Mouse (Mus musculus): ENCODE data around the gene Ubiad1. TPM values are rescaled to one million over a fixed set of nuclear protein-coding genes. Genes with fewer than 3 reads are reported as not detected.

The Ubiad1 gene
- polyA plus RNA-seq, 1 experiment, result 1.2 TPM

- H3K4me1 ChIP-seq (ENCODE audit: control insufficient read depth), result no peaks in the 10 kb centered on the region
- no peak overlapping the region for H3K4me3 ChIP-seq (replicated peaks)
- H3K36me3 ChIP-seq (ENCODE audit: control insufficient read depth), result peaks cover 90% of the 10 kb centered on the region
- TF ChIP-seq TAL1 (IDR thresholded peaks at IDR 0.05; ENCODE audit: low read length) (no peak), GATA1 (IDR thresholded peaks at IDR 0.05; ENCODE audit: low read length) (no peak)
- H3K9me3 ChIP-seq (ENCODE audit: control insufficient read depth, low read length), result no peaks in the 10 kb centered on the region
- H3K27me3 ChIP-seq (ENCODE audit: control insufficient read depth), result no peaks in the 10 kb centered on the region
These were observed 26.8 kb upstream of the Ubiad1 start for GRCm38 (mm10) chr4:148471363-148471806.

DNA sequence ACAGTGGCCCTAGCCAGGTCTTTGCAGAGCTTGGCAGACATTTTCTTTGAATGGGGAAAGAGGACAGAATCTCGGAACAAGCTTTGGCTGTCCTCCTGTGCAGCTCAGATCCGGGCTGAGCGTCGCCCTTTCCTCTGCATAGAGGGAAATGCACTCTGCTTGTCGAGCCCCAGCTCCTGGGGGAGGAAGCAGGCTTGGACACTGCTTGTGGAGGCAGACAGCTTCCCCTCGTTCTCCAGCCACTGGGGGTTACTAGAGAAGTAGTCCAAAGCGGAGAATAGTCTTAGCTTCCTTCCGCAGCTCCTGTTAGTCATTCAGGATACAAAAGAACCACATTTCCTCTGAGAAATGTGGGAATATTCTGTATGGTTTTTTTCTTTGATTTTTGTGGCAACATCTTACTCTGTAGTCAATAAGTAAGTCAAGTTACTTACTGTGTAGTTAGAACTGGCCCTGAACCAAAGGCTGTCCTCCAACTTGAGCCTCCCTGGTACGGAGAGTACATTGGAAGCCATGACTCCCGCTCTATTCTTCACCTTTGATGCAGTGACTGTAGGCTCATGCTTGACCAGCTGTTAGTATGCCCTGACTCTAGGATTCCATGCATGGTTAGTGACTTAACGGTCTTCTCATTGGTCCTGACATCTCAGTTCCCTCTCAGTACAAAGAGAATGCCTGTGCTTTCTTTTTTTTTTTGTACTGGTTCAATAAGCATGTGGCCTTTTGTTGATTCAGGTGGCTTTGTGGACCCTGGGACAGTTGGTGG lies 25.1 kb upstream of the Ubiad1 start:
- H3K4me1 ChIP-seq (ENCODE audit: control insufficient read depth), result no peaks in the 10 kb centered on the region
- H3K36me3 ChIP-seq (ENCODE audit: control insufficient read depth), result peaks cover 89% of the 10 kb centered on the region
- H3K27me3 ChIP-seq (ENCODE audit: control insufficient read depth), result no peaks in the 10 kb centered on the region
- H3K9me3 ChIP-seq (ENCODE audit: control insufficient read depth, low read length), result no peaks in the 10 kb centered on the region
- H3K4me3 ChIP-seq (replicated peaks), result no peak overlapping the region
- TF ChIP-seq GATA1 (IDR thresholded peaks at IDR 0.05; ENCODE audit: low read length) (no peak), TAL1 (IDR thresholded peaks at IDR 0.05; ENCODE audit: low read length) (no peak)

DNA sequence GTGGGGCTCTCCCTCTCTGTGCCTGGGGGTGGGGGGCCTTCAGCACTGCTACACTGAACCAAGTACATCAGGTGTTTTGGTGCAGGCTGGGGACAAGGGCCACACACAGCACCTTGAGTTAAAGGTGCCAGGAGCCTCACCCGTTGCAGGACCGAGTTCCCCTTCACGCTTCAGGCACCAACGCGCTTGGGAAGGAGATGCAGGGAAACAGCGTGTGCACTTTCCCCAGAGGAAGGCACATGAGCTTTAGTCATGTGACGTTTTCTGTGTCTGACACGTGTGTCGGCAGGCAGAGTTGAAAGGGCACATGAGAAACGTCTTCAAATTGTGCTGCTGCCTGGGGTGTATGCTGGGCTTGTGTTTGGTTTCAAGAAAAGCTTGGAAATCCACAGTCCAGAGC lies 23.8 kb upstream of the Ubiad1 start:
- no peaks in the 10 kb centered on the region for H3K27me3 ChIP-seq (ENCODE audit: control insufficient read depth)
- H3K4me1 ChIP-seq (ENCODE audit: control insufficient read depth), result no peaks in the 10 kb centered on the region
- H3K36me3 ChIP-seq (ENCODE audit: control insufficient read depth), result peaks cover 94% of the 10 kb centered on the region
- H3K4me3 ChIP-seq (replicated peaks), result no peak overlapping the region
- TF ChIP-seq GATA1 (IDR thresholded peaks at IDR 0.05; ENCODE audit: low read length), result no peak
- no peak for TF ChIP-seq TAL1 (IDR thresholded peaks at IDR 0.05; ENCODE audit: low read length)
- H3K9me3 ChIP-seq (ENCODE audit: control insufficient read depth, low read length), result no peaks in the 10 kb centered on the region

GRCm38 (mm10) chr4:148466511-148467079 lies 22.0 kb upstream of the Ubiad1 start:
- Histone ChIP-seq H3K27me3 (ENCODE audit: control insufficient read depth) (no peaks in the 10 kb centered on the region), H3K4me3 (replicated peaks) (no peak overlapping the region), H3K4me1 (ENCODE audit: control insufficient read depth) (no peaks in the 10 kb centered on the region), H3K36me3 (ENCODE audit: control insufficient read depth) (peaks cover 93% of the 10 kb centered on the region), H3K9me3 (ENCODE audit: control insufficient read depth, low read length) (no peaks in the 10 kb centered on the region)
- TF ChIP-seq GATA1 (IDR thresholded peaks at IDR 0.05; ENCODE audit: low read length) (no peak), TAL1 (IDR thresholded peaks at IDR 0.05; ENCODE audit: low read length) (no peak)

GRCm38 (mm10) chr4:148464869-148465268 lies 20.3 kb upstream of the Ubiad1 start:
- Histone ChIP-seq H3K4me1 (ENCODE audit: control insufficient read depth) (no peaks in the 10 kb centered on the region), H3K4me3 (replicated peaks) (no peak overlapping the region)

GRCm38 (mm10) chr4:148464301-148464700 lies 19.7 kb upstream of the Ubiad1 start:
- H3K9me3 ChIP-seq (ENCODE audit: control insufficient read depth, low read length), result no peaks in the 10 kb centered on the region
- H3K4me1 ChIP-seq (ENCODE audit: control insufficient read depth), result no peaks in the 10 kb centered on the region
- H3K27me3 ChIP-seq (ENCODE audit: control insufficient read depth), result no peaks in the 10 kb centered on the region
- H3K4me3 ChIP-seq (replicated peaks), result no peak overlapping the region
- TF ChIP-seq TAL1 (IDR thresholded peaks at IDR 0.05; ENCODE audit: low read length) (no peak), GATA1 (IDR thresholded peaks at IDR 0.05; ENCODE audit: low read length) (no peak)
- H3K36me3 ChIP-seq (ENCODE audit: control insufficient read depth), result peaks cover 86% of the 10 kb centered on the region

More at GRCm38 (mm10) chr4:148464869-148465268, 20.3 kb upstream of the Ubiad1 start:
- peaks cover 86% of the 10 kb centered on the region for H3K36me3 ChIP-seq (ENCODE audit: control insufficient read depth)
- no peaks in the 10 kb centered on the region for H3K27me3 ChIP-seq (ENCODE audit: control insufficient read depth)
- TF ChIP-seq GATA1 (IDR thresholded peaks at IDR 0.05; ENCODE audit: low read length) (no peak), TAL1 (IDR thresholded peaks at IDR 0.05; ENCODE audit: low read length) (no peak)
- H3K9me3 ChIP-seq (ENCODE audit: control insufficient read depth, low read length), result no peaks in the 10 kb centered on the region

DNA sequence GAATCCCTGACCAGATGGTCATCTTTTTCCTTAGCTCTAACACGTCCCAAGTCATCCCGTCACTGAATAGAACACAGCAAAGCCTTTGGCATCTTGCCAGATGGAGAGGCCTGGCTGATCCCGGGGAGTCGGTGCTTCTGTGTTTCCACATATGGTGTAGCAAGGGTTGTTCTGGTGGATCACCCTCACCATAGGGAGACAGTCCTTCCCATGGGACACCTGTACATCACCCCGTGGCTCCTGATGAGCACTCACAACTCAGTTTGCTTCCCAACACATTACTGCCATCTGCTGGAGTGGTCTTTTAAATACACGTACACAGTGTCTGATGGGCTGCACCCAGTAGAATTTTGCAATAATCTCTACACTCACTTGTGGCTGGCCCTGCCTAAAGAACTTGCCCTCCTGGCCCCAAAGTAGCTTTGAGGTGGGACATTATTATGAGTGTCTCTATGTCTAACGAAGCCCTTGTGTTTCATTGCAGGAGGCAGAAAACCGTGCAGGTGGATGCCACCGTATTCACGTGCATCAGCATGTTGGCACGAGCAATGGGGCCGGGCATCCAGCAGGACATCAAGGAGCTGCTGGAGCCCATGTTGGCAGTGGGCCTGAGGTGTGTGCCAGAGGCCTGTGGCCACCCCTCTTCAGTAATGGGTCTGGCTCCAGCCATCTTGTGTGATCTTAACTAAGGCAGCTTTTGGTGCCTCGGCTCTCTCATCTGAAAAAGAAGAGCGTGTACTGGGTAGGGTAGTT lies 18.8 kb upstream of the Ubiad1 start:
- Histone ChIP-seq H3K27me3 (ENCODE audit: control insufficient read depth) (no peaks in the 10 kb centered on the region), H3K4me1 (ENCODE audit: control insufficient read depth) (no peaks in the 10 kb centered on the region), H3K4me3 (replicated peaks) (no peak overlapping the region), H3K36me3 (ENCODE audit: control insufficient read depth) (peaks cover 86% of the 10 kb centered on the region), H3K9me3 (ENCODE audit: control insufficient read depth, low read length) (no peaks in the 10 kb centered on the region)
- TF ChIP-seq GATA1 (IDR thresholded peaks at IDR 0.05; ENCODE audit: low read length), result no peak
- no peak for TF ChIP-seq TAL1 (IDR thresholded peaks at IDR 0.05; ENCODE audit: low read length)

DNA sequence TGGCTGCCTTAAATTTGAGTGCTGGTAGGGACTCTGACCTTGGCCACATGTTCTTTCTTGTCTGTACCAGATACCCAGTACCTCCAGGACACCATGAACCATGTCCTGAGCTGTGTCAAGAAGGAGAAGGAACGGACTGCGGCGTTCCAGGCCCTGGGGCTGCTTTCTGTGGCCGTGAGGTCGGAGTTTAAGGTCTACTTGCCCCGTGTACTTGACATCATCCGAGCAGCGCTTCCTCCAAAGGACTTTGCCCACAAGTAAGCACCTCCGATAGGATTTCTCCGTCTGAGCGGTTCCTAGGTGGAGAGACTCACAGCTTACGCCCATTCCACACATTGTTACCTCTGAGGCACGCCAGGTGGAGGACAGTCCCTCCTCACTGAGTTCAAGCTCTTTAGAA lies 18.1 kb upstream of the Ubiad1 start:
- H3K27me3 ChIP-seq (ENCODE audit: control insufficient read depth), result no peaks in the 10 kb centered on the region
- TF ChIP-seq GATA1 (IDR thresholded peaks at IDR 0.05; ENCODE audit: low read length) (no peak), TAL1 (IDR thresholded peaks at IDR 0.05; ENCODE audit: low read length) (no peak)

DNA sequence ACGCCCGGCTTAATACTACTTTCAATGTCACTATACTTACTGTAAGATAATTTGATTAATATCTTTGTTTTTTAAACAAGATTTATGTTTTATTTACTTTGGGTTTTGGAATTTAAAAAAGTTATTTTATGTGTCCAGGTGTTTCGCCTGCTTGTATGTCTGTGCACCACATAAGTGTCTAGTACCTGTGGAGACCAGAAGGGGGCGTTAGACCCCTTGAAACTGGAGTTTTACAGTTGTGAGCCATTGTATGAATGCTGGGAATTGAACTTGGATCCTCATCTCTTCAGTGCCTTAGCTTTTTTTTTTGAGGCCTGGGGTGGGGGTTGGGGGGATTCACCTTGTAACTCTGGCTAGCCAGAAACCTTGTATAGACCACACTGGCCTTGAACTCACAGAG lies 17.2 kb upstream of the Ubiad1 start:
- H3K9me3 ChIP-seq (ENCODE audit: control insufficient read depth, low read length), result no peaks in the 10 kb centered on the region
- H3K36me3 ChIP-seq (ENCODE audit: control insufficient read depth), result peaks cover 89% of the 10 kb centered on the region
- H3K4me3 ChIP-seq (replicated peaks), result no peak overlapping the region

More for the DNA sequence above, 18.1 kb upstream of the Ubiad1 start:
- Histone ChIP-seq H3K4me3 (replicated peaks) (no peak overlapping the region), H3K36me3 (ENCODE audit: control insufficient read depth) (peaks cover 86% of the 10 kb centered on the region), H3K9me3 (ENCODE audit: control insufficient read depth, low read length) (no peaks in the 10 kb centered on the region), H3K4me1 (ENCODE audit: control insufficient read depth) (no peaks in the 10 kb centered on the region)

More for the DNA sequence above, 17.2 kb upstream of the Ubiad1 start:
- Histone ChIP-seq H3K4me1 (ENCODE audit: control insufficient read depth) (no peaks in the 10 kb centered on the region), H3K27me3 (ENCODE audit: control insufficient read depth) (no peaks in the 10 kb centered on the region)
- TF ChIP-seq GATA1 (IDR thresholded peaks at IDR 0.05; ENCODE audit: low read length) (no peak), TAL1 (IDR thresholded peaks at IDR 0.05; ENCODE audit: low read length) (no peak)
